Mouse (Mus musculus) layer of hippocampus, postnatal 25 days (tissue): ENCODE results near the gene F3. TPM values are rescaled to one million over a fixed set of nuclear protein-coding genes. Genes with fewer than 3 reads are reported as not detected.

Experiments
- DNase-seq, 2 experiments: peaks; one replicate each; pipeline ENCODE4 v3.0.0; 2022; ENCODE audit warnings: mixed read lengths in 2 of 2, low spot score in 1 of 2; ENCODE audit errors: extremely low spot score in 1 of 2
- total RNA-seq, 2 experiments: library from RNA; stranded (reverse); gene quantifications; 2 replicates each; pipeline ENCODE4 v1.2.3; 2021

Gene F3
- total RNA-seq: 10 to 100 TPM; 46.4 to 55.8 TPM

GRCm38 (mm10) chr3:121722971-121723844, at the start of gene F3:
Gene F3 (plus strand): TSS chr3:121723537.
- peak; percentile 60 to 61 for DNase-seq

GRCm38 (mm10) chr3:121678935-121679334, 44.4 kb upstream of the F3 start:
- DNase-seq: no peak

- DNase-seq: no peak
Measured at GRCm38 (mm10) chr3:121679443-121679842, 43.9 kb upstream of the F3 start.

- no peak for DNase-seq
Measured at GRCm38 (mm10) chr3:121680187-121680586, 43.1 kb upstream of the F3 start.

GRCm38 (mm10) chr3:121682439-121683411, 40.6 kb upstream of the F3 start:
- no peak for DNase-seq

- no peak for DNase-seq
Measured at GRCm38 (mm10) chr3:121684552-121684951, 38.8 kb upstream of the F3 start.

GRCm38 (mm10) chr3:121684963-121685362, 38.4 kb upstream of the F3 start:
- no peak for DNase-seq

- no peak for DNase-seq
Measured at GRCm38 (mm10) chr3:121685985-121686384, 37.4 kb upstream of the F3 start.

- DNase-seq: no peak
Measured at GRCm38 (mm10) chr3:121686408-121686911, 36.9 kb upstream of the F3 start.

- DNase-seq: no peak
Measured at GRCm38 (mm10) chr3:121687741-121688140, 35.6 kb upstream of the F3 start.

- DNase-seq: no peak
Measured at GRCm38 (mm10) chr3:121689029-121689428, 34.3 kb upstream of the F3 start.

- no peak for DNase-seq
Measured at GRCm38 (mm10) chr3:121689697-121690096, 33.6 kb upstream of the F3 start.

GRCm38 (mm10) chr3:121693001-121693730, 30.2 kb upstream of the F3 start:
- no peak for DNase-seq

GRCm38 (mm10) chr3:121693746-121694145, 29.6 kb upstream of the F3 start:
- no peak for DNase-seq

- no peak for DNase-seq
Measured at GRCm38 (mm10) chr3:121697169-121697568, 26.2 kb upstream of the F3 start.

- DNase-seq: no peak
Measured at GRCm38 (mm10) chr3:121699401-121699800, 23.9 kb upstream of the F3 start.

GRCm38 (mm10) chr3:121699849-121700248, 23.5 kb upstream of the F3 start:
- DNase-seq: no peak

GRCm38 (mm10) chr3:121700364-121700952, 22.9 kb upstream of the F3 start:
- DNase-seq: peak; percentile 32 to 54

GRCm38 (mm10) chr3:121703155-121703879, 20.0 kb upstream of the F3 start:
- no peak for DNase-seq
